Mouse (Mus musculus): Measurements from ENCODE around the gene Arglu1. TPM values are rescaled to one million over a fixed set of nuclear protein-coding genes. Genes with fewer than 3 reads are reported as not detected.

Arglu1 gene
- polyA plus RNA-seq, 1 experiment from 2014 or later, result 85.9 TPM

- Histone ChIP-seq H3K9me3 (replicated peaks; ENCODE audit: control insufficient read depth, low read length) (no peaks in the 10 kb centered on the region), H3K36me3 (ENCODE audit: control insufficient read depth, insufficient read depth, low read length) (no peaks in the 10 kb centered on the region), H3K9ac (ENCODE audit: low read depth, low read length) (no peak overlapping the region), H3K27me3 (ENCODE audit: control insufficient read depth, insufficient read depth, low read length) (no peaks in the 10 kb centered on the region), H3K27ac (ENCODE audit: low read depth, low read length) (no peak overlapping the region), H3K4me2 (no peak overlapping the region), H3K4me1 (ENCODE audit: control insufficient read depth, insufficient read depth, low read length) (no peaks in the 10 kb centered on the region), H3K4me3 (ENCODE audit: low read depth, low read length) (no peak overlapping the region)
- no peak for ATAC-seq (replicated peaks; ENCODE audit: insufficient number of reproducible peaks, low FRiP score, low TSS enrichment)
- 65% methylated on average over 4 of the region's 4 CpGs for WGBS (ENCODE audit: insufficient replicate concordance)
Measured at GRCm38 (mm10) chr8:8700229-8700628, 9.9 kb upstream of the Arglu1 start.

GRCm38 (mm10) chr8:8689454-8690145 is 721 bp downstream of the Arglu1 start:
- H3K27ac ChIP-seq (ENCODE audit: low read depth, low read length), result peak overlapping the region; percentile 95
- no peaks in the 10 kb centered on the region for H3K27me3 ChIP-seq (ENCODE audit: control insufficient read depth, insufficient read depth, low read length)
- H3K4me1 ChIP-seq (ENCODE audit: control insufficient read depth, insufficient read depth, low read length), result peaks cover 27% of the 10 kb centered on the region
- peak; percentile 70 for ATAC-seq (replicated peaks; ENCODE audit: insufficient number of reproducible peaks, low FRiP score, low TSS enrichment)
- H3K4me3 ChIP-seq (ENCODE audit: low read depth, low read length), result peak overlapping the region; percentile 68
- no peaks in the 10 kb centered on the region for H3K36me3 ChIP-seq (ENCODE audit: control insufficient read depth, insufficient read depth, low read length)
- under 1% methylated on average over 64 of the region's 68 CpGs for WGBS (ENCODE audit: insufficient replicate concordance)
- peak overlapping the region; percentile 99 for H3K9ac ChIP-seq (ENCODE audit: low read depth, low read length)
- H3K9me3 ChIP-seq (replicated peaks; ENCODE audit: control insufficient read depth, low read length), result no peaks in the 10 kb centered on the region
- H3K4me2 ChIP-seq, result peak overlapping the region; percentile 90

- H3K4me3 ChIP-seq (ENCODE audit: low read depth, low read length), result peak overlapping the region; percentile 68
- H3K27ac ChIP-seq (ENCODE audit: low read depth, low read length), result no peak overlapping the region
- ATAC-seq (replicated peaks; ENCODE audit: insufficient number of reproducible peaks, low FRiP score, low TSS enrichment), result no peak
Measured at GRCm38 (mm10) chr8:8688823-8689453, 1.4 kb downstream of the Arglu1 start.

GRCm38 (mm10) chr8:8685517-8685916 is 4.8 kb downstream of the Arglu1 start:
- WGBS (ENCODE audit: insufficient replicate concordance), result 42% methylated on average over 2 of the region's 2 CpGs

More at GRCm38 (mm10) chr8:8688823-8689453, 1.4 kb downstream of the Arglu1 start:
- Histone ChIP-seq H3K4me2 (peak overlapping the region; percentile 90), H3K9ac (ENCODE audit: low read depth, low read length) (peak overlapping the region; percentile 99), H3K4me1 (ENCODE audit: control insufficient read depth, insufficient read depth, low read length) (peaks cover 30% of the 10 kb centered on the region), H3K36me3 (ENCODE audit: control insufficient read depth, insufficient read depth, low read length) (no peaks in the 10 kb centered on the region), H3K9me3 (replicated peaks; ENCODE audit: control insufficient read depth, low read length) (no peaks in the 10 kb centered on the region), H3K27me3 (ENCODE audit: control insufficient read depth, insufficient read depth, low read length) (no peaks in the 10 kb centered on the region)
- 15% methylated on average over 9 of the region's 9 CpGs for WGBS (ENCODE audit: insufficient replicate concordance)

GRCm38 (mm10) chr8:8682697-8683096 is 7.6 kb downstream of the Arglu1 start:
- no peak overlapping the region for H3K27ac ChIP-seq (ENCODE audit: low read depth, low read length)
- 91% methylated on average over 3 of the region's 3 CpGs for WGBS (ENCODE audit: insufficient replicate concordance)
- H3K4me2 ChIP-seq, result no peak overlapping the region
- no peak for ATAC-seq (replicated peaks; ENCODE audit: insufficient number of reproducible peaks, low FRiP score, low TSS enrichment)
- peaks cover 15% of the 10 kb centered on the region for H3K4me1 ChIP-seq (ENCODE audit: control insufficient read depth, insufficient read depth, low read length)
- H3K9me3 ChIP-seq (replicated peaks; ENCODE audit: control insufficient read depth, low read length), result no peaks in the 10 kb centered on the region
- H3K4me3 ChIP-seq (ENCODE audit: low read depth, low read length), result no peak overlapping the region
- H3K9ac ChIP-seq (ENCODE audit: low read depth, low read length), result no peak overlapping the region
- no peaks in the 10 kb centered on the region for H3K27me3 ChIP-seq (ENCODE audit: control insufficient read depth, insufficient read depth, low read length)
- H3K36me3 ChIP-seq (ENCODE audit: control insufficient read depth, insufficient read depth, low read length), result peaks cover 28% of the 10 kb centered on the region

More at GRCm38 (mm10) chr8:8685517-8685916, 4.8 kb downstream of the Arglu1 start:
- Histone ChIP-seq H3K36me3 (ENCODE audit: control insufficient read depth, insufficient read depth, low read length) (peaks cover 10% of the 10 kb centered on the region), H3K4me3 (ENCODE audit: low read depth, low read length) (no peak overlapping the region), H3K9me3 (replicated peaks; ENCODE audit: control insufficient read depth, low read length) (no peaks in the 10 kb centered on the region), H3K4me1 (ENCODE audit: control insufficient read depth, insufficient read depth, low read length) (peaks cover 30% of the 10 kb centered on the region), H3K9ac (ENCODE audit: low read depth, low read length) (no peak overlapping the region), H3K27me3 (ENCODE audit: control insufficient read depth, insufficient read depth, low read length) (no peaks in the 10 kb centered on the region), H3K27ac (ENCODE audit: low read depth, low read length) (no peak overlapping the region), H3K4me2 (no peak overlapping the region)
- ATAC-seq (replicated peaks; ENCODE audit: insufficient number of reproducible peaks, low FRiP score, low TSS enrichment), result no peak

- no peaks in the 10 kb centered on the region for H3K4me1 ChIP-seq (ENCODE audit: control insufficient read depth, insufficient read depth, low read length)
- no peak overlapping the region for H3K4me3 ChIP-seq (ENCODE audit: low read depth, low read length)
- ATAC-seq (replicated peaks; ENCODE audit: insufficient number of reproducible peaks, low FRiP score, low TSS enrichment), result no peak
- no peak overlapping the region for H3K4me2 ChIP-seq
- H3K36me3 ChIP-seq (ENCODE audit: control insufficient read depth, insufficient read depth, low read length), result peaks cover 41% of the 10 kb centered on the region
- no peaks in the 10 kb centered on the region for H3K27me3 ChIP-seq (ENCODE audit: control insufficient read depth, insufficient read depth, low read length)
- no peak overlapping the region for H3K9ac ChIP-seq (ENCODE audit: low read depth, low read length)
- WGBS (ENCODE audit: insufficient replicate concordance), result 88% methylated on average over 3 of the region's 3 CpGs
- no peaks in the 10 kb centered on the region for H3K9me3 ChIP-seq (replicated peaks; ENCODE audit: control insufficient read depth, low read length)
- no peak overlapping the region for H3K27ac ChIP-seq (ENCODE audit: low read depth, low read length)
Measured at GRCm38 (mm10) chr8:8678236-8678635, 12.1 kb downstream of the Arglu1 start.

GRCm38 (mm10) chr8:8674864-8675263 is 15.5 kb downstream of the Arglu1 start:
- no peak overlapping the region for H3K9ac ChIP-seq (ENCODE audit: low read depth, low read length)
- H3K27ac ChIP-seq (ENCODE audit: low read depth, low read length), result no peak overlapping the region
- WGBS (ENCODE audit: insufficient replicate concordance), result 81% methylated on average over 5 of the region's 5 CpGs
- peaks cover 28% of the 10 kb centered on the region for H3K36me3 ChIP-seq (ENCODE audit: control insufficient read depth, insufficient read depth, low read length)
- ATAC-seq (replicated peaks; ENCODE audit: insufficient number of reproducible peaks, low FRiP score, low TSS enrichment), result no peak
- no peaks in the 10 kb centered on the region for H3K9me3 ChIP-seq (replicated peaks; ENCODE audit: control insufficient read depth, low read length)
- no peak overlapping the region for H3K4me3 ChIP-seq (ENCODE audit: low read depth, low read length)
- H3K4me1 ChIP-seq (ENCODE audit: control insufficient read depth, insufficient read depth, low read length), result no peaks in the 10 kb centered on the region
- H3K27me3 ChIP-seq (ENCODE audit: control insufficient read depth, insufficient read depth, low read length), result no peaks in the 10 kb centered on the region
- no peak overlapping the region for H3K4me2 ChIP-seq

GRCm38 (mm10) chr8:8661759-8662138 is 28.6 kb downstream of the Arglu1 start:
- no peaks in the 10 kb centered on the region for H3K27me3 ChIP-seq (ENCODE audit: control insufficient read depth, insufficient read depth, low read length)
- peak overlapping the region; percentile 81 for H3K4me3 ChIP-seq (ENCODE audit: low read depth, low read length)
- no peak; the same call in 1 of the 2 replicates for ATAC-seq (replicated peaks; ENCODE audit: insufficient number of reproducible peaks, low FRiP score, low TSS enrichment)
- H3K4me1 ChIP-seq (ENCODE audit: control insufficient read depth, insufficient read depth, low read length), result peaks cover 11% of the 10 kb centered on the region
- 1% methylated on average over 23 of the region's 23 CpGs for WGBS (ENCODE audit: insufficient replicate concordance)
- peak overlapping the region; percentile 91 for H3K4me2 ChIP-seq
- H3K27ac ChIP-seq (ENCODE audit: low read depth, low read length), result peak overlapping the region; percentile 68
- H3K9ac ChIP-seq (ENCODE audit: low read depth, low read length), result peak overlapping the region; percentile 94
- H3K36me3 ChIP-seq (ENCODE audit: control insufficient read depth, insufficient read depth, low read length), result no peaks in the 10 kb centered on the region
- no peaks in the 10 kb centered on the region for H3K9me3 ChIP-seq (replicated peaks; ENCODE audit: control insufficient read depth, low read length)

All from heart, embryonic 11.5 days (tissue).